ENCODE assay signal across 21 mouse cellular contexts in the genomic region with DNA sequence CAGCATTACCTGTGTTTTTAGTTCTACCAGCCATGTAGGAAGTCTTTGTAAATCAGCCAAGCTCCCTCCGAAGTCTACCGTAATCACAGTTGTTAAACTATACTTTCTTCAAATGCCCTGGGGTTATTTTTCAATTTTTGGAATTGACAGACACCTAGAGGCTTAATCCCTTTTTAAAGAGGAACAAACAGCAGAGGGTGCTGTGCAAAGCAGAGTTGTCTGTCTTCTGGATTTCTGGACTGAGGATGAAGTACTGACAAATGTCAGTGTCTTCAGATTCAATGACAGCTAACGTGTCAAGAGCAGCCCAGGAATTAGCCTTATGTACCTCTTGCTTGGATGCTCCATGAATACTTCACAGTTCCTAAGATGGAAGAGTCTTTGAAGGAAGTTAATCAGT.
A peak's percentile ranks its signal among the peaks of the same experiment; 100 is the strongest.
DNase-seq lines count a peak whose midpoint lies in the region; ATAC-seq and TF ChIP-seq lines count a peak whose summit lies in the region.
"Had no signal": no experiment of that assay in that cellular context is flagged by ENCODE, and none has a peak within 500 bp of the region (broad histone marks: within the 10 kb centered on the region; RNA-seq: fewer than 3 reads in every experiment).

No protein-coding gene starts in this region.

- no peak overlapping the region for H3K9ac ChIP-seq in heart, adult 2 months (ENCODE audit: low read depth, low read length)
- H3K9ac ChIP-seq in heart, embryonic 11.5 days (ENCODE audit: low read depth, low read length), result no peak overlapping the region
- no peak overlapping the region for H3K9ac ChIP-seq in CH12.LX (ENCODE audit: insufficient read depth, low read depth)
- H3K9ac ChIP-seq in forebrain, embryonic 16.5 days (replicated peaks; ENCODE audit: low read depth, low read length), result no peak overlapping the region
- H3K9ac ChIP-seq: embryonic facial prominence, embryonic 12.5 days; hindbrain, embryonic 15.5 days; midbrain, embryonic 12.5 days; neural tube, embryonic 13.5 days had no signal

- dilution Hi-C loops in CH12.LX (cut with MboI; ENCODE audit: extremely low pct_ligation_motif_present, extremely low pct_unique_long_range_greater_than_20kb, low sequenced_read_pairs), result no loop called here

- H3K4me3 ChIP-seq in heart, adult 2 months, result no peak overlapping the region
- H3K4me3 ChIP-seq in heart, embryonic 11.5 days (ENCODE audit: low read depth, low read length), result no peak overlapping the region
- H3K4me3 ChIP-seq in left cerebral cortex, adult 2 months, result no peak overlapping the region
- no peak overlapping the region for H3K4me3 ChIP-seq in CH12.LX (replicated peaks in 1 of 3; ENCODE audit: low read depth in 2 of 3, low read length in 2 of 3, poor library complexity in 1 of 3)
- H3K4me3 ChIP-seq in forebrain, embryonic 16.5 days (replicated peaks; ENCODE audit: low read length), result no peak overlapping the region
- H3K4me3 ChIP-seq: embryonic facial prominence, embryonic 12.5 days; hindbrain, embryonic 15.5 days; limb, embryonic 10.5 days; midbrain, embryonic 12.5 days; neural tube, embryonic 13.5 days had no signal

- no peaks in the 10 kb centered on the region for H3K9me3 ChIP-seq in heart, embryonic 11.5 days (replicated peaks; ENCODE audit: control insufficient read depth, low read length)
- no peaks in the 10 kb centered on the region for H3K9me3 ChIP-seq in CH12.LX (replicated peaks; ENCODE audit: low read length)
- H3K9me3 ChIP-seq in forebrain, embryonic 16.5 days (ENCODE audit: control insufficient read depth, low read length), result peaks cover 4% of the 10 kb centered on the region; the same call in 1 of the 2 replicates
- H3K9me3 ChIP-seq: embryonic facial prominence, embryonic 12.5 days; hindbrain, embryonic 15.5 days; limb, embryonic 10.5 days had no signal

- peak; percentile 47 for TF ChIP-seq CTCF in heart, adult 2 months (IDR thresholded peaks at IDR 0.05)
- peak; percentile 28 for TF ChIP-seq CTCF in left cerebral cortex, adult 2 months (IDR thresholded peaks at IDR 0.05)
- TF ChIP-seq CTCF in CH12.LX (conservative IDR thresholded peaks at IDR 0.05 in 1 of 2, IDR thresholded peaks at IDR 0.05 in 1 of 2; ENCODE audit: low read depth in 2 of 2, low read length in 2 of 2), result peak in 1 of 2 experiments; percentile 74; a peak in 2 of 4 replicates

- H3K4me1 ChIP-seq in heart, adult 2 months (ENCODE audit: control insufficient read depth, insufficient read depth, low read length), result no peaks in the 10 kb centered on the region
- H3K4me1 ChIP-seq in heart, embryonic 11.5 days (ENCODE audit: control insufficient read depth, insufficient read depth, low read length), result no peaks in the 10 kb centered on the region
- no peaks in the 10 kb centered on the region for H3K4me1 ChIP-seq in CH12.LX (ENCODE audit: control insufficient read depth in 1 of 2, insufficient read depth in 2 of 2)
- H3K4me1 ChIP-seq in forebrain, embryonic 16.5 days (replicated peaks; ENCODE audit: control insufficient read depth, insufficient read depth, low read length), result no peaks in the 10 kb centered on the region
- H3K4me1 ChIP-seq: embryonic facial prominence, embryonic 12.5 days; hindbrain, embryonic 15.5 days; limb, embryonic 10.5 days; midbrain, embryonic 12.5 days; neural tube, embryonic 13.5 days had no signal

- H3K36me3 ChIP-seq in heart, adult 2 months (ENCODE audit: control insufficient read depth, insufficient read depth, low read length), result no peaks in the 10 kb centered on the region
- peaks cover 3% of the 10 kb centered on the region; the same call in 1 of the 2 replicates for H3K36me3 ChIP-seq in heart, embryonic 11.5 days (ENCODE audit: control insufficient read depth, insufficient read depth, low read length)
- H3K36me3 ChIP-seq in CH12.LX (replicated peaks in 1 of 2; ENCODE audit: control insufficient read depth in 1 of 2, insufficient read depth in 1 of 2, low read length in 1 of 2), result no peaks in the 10 kb centered on the region
- peaks cover 3% of the 10 kb centered on the region; the same call in 1 of the 2 replicates for H3K36me3 ChIP-seq in forebrain, embryonic 16.5 days (ENCODE audit: control insufficient read depth, insufficient read depth)

- TF ChIP-seq RAD21 in CH12.LX (IDR thresholded peaks at IDR 0.05; ENCODE audit: low read depth, low read length), result peak; percentile 49

- in situ Hi-C loops in CH12.LX (cut with MboI; ENCODE audit: low pct_ligation_motif_present, low pct_unique_long_range_greater_than_20kb, low sequenced_read_pairs), result no loop called here

- no peak for ATAC-seq in heart, embryonic 11.5 days (replicated peaks; ENCODE audit: insufficient number of reproducible peaks, low FRiP score, low TSS enrichment)
- no peak for ATAC-seq in forebrain, embryonic 16.5 days
- ATAC-seq: intestine, embryonic 16.5 days had no signal

- no peak for TF ChIP-seq EP300 in heart, adult 2 months (IDR thresholded peaks at IDR 0.05; ENCODE audit: insufficient read depth, low read depth, low read length)
- no peak for TF ChIP-seq EP300 in CH12.LX (IDR thresholded peaks at IDR 0.05; ENCODE audit: low read length)

- no peaks in the 10 kb centered on the region for H3K79me2 ChIP-seq in heart, adult 2 months (replicated peaks; ENCODE audit: control insufficient read depth, insufficient read depth, low read length)
- no peaks in the 10 kb centered on the region for H3K79me2 ChIP-seq in CH12.LX (replicated peaks; ENCODE audit: control insufficient read depth, extremely low read depth, insufficient read depth, poor library complexity, severe bottlenecking)

- H3K4me2 ChIP-seq in heart, embryonic 11.5 days, result no peak overlapping the region
- H3K4me2 ChIP-seq in CH12.LX (ENCODE audit: insufficient read depth, low read depth, poor library complexity, severe bottlenecking), result no peak overlapping the region
- no peak overlapping the region for H3K4me2 ChIP-seq in forebrain, embryonic 16.5 days (ENCODE audit: low read length)
- H3K4me2 ChIP-seq: embryonic facial prominence, embryonic 12.5 days; hindbrain, embryonic 15.5 days; midbrain, embryonic 12.5 days; neural tube, embryonic 13.5 days had no signal

- H3K27ac ChIP-seq in heart, adult 2 months, result no peak overlapping the region
- H3K27ac ChIP-seq in heart, embryonic 11.5 days (ENCODE audit: low read depth, low read length), result no peak overlapping the region
- no peak overlapping the region for H3K27ac ChIP-seq in left cerebral cortex, adult 2 months
- H3K27ac ChIP-seq in CH12.LX (ENCODE audit: insufficient read depth, low read depth), result no peak overlapping the region
- no peak overlapping the region for H3K27ac ChIP-seq in forebrain, embryonic 16.5 days (ENCODE audit: low read length)
- H3K27ac ChIP-seq: embryonic facial prominence, embryonic 12.5 days; hindbrain, embryonic 15.5 days; limb, embryonic 10.5 days; midbrain, embryonic 12.5 days; neural tube, embryonic 13.5 days had no signal

- no peak for DNase-seq in heart, adult 2 months
- DNase-seq in left cerebral cortex, adult 2 months (ENCODE audit: extremely low spot score in 1 of 2, low spot score in 2 of 2), result no peak
- DNase-seq in left cerebral cortex, adult 11 months (ENCODE audit: low spot score), result no peak
- no peak for DNase-seq in CH12.LX (ENCODE audit: extremely low read depth)
- peak; percentile 22 for DNase-seq in brain, adult 2 months (ENCODE audit: low read depth, low spot score)
- DNase-seq: adrenal gland, postnatal 14 days; cerebellum, adult 9-10 months; gastrocnemius, postnatal 14 days; heart, adult 18-20 months; heart, postnatal 4 days; kidney, postnatal 4 days; lung, postnatal 14 days; thymus, postnatal 14 days had no signal

- H3K27me3 ChIP-seq in heart, adult 2 months (ENCODE audit: control insufficient read depth, insufficient read depth, low read length), result no peaks in the 10 kb centered on the region
- H3K27me3 ChIP-seq in heart, embryonic 11.5 days (ENCODE audit: control insufficient read depth, insufficient read depth, low read length), result no peaks in the 10 kb centered on the region
- no peaks in the 10 kb centered on the region for H3K27me3 ChIP-seq in CH12.LX (replicated peaks)
- no peaks in the 10 kb centered on the region for H3K27me3 ChIP-seq in forebrain, embryonic 16.5 days (replicated peaks; ENCODE audit: control insufficient read depth, insufficient read depth, low read length)
- H3K27me3 ChIP-seq: embryonic facial prominence, embryonic 12.5 days; hindbrain, embryonic 15.5 days; midbrain, embryonic 12.5 days; neural tube, embryonic 13.5 days had no signal

- intact Hi-C loops in heart, adult 2 months (cut with DNase I), result no loop called here
- intact Hi-C loops in left cerebral cortex, adult 2 months (cut with DNase I), result no loop called here

- no peak for TF ChIP-seq POLR2A in heart, adult 2 months (IDR thresholded peaks at IDR 0.05; ENCODE audit: insufficient read depth, low read depth, low read length)
- no peak for TF ChIP-seq POLR2A in CH12.LX (IDR thresholded peaks at IDR 0.05; ENCODE audit: low read depth, low read length)

- 74% methylated on average over 3 of the region's 3 CpGs for WGBS in heart, adult 2 months
- WGBS in heart, embryonic 11.5 days (ENCODE audit: insufficient replicate concordance), result 79% methylated on average over 3 of the region's 3 CpGs
- 77% methylated on average over 3 of the region's 3 CpGs for WGBS in forebrain, embryonic 16.5 days

TF ChIP-seq in CH12.LX, 34 proteins besides CTCF, POLR2A, EP300 and RAD21:
- TF ChIP-seq IRF4 (IDR thresholded peaks at IDR 0.05; ENCODE audit: low read depth, low read length) (no peak), SMC3 (IDR thresholded peaks at IDR 0.05; ENCODE audit: low read depth, low read length) (peak; percentile 58), JUND (conservative IDR thresholded peaks at IDR 0.05; ENCODE audit: low read depth, low read length) (no peak)
